Mouse (Mus musculus) midbrain, embryonic 15.5 days (tissue): ENCODE measurements around the gene Sash1. TPM values are rescaled to one million over a fixed set of nuclear protein-coding genes. Genes with fewer than 3 reads are reported as not detected.

ENCODE experiments used
- ATAC-seq: fragments of 200-750 bp; cut with Nextera tagmentation; replicated peaks from 2 replicates; pipeline ENCODE4 v1.8.0; 2017; ENCODE audit warnings: moderate TSS enrichment
- H3K27ac ChIP-seq: fragments of 300-500 bp; sonication (generic); 2 replicates; pipeline ENCODE4 v1.5.1; 2015; ENCODE audit warnings: mild to moderate bottlenecking, inconsistent platforms
- H3K27me3 ChIP-seq: fragments of 300-500 bp; sonication (generic); replicated peaks from 2 replicates; pipeline ENCODE4 v1.6.1; 2015; ENCODE audit warnings: inconsistent platforms
- H3K36me3 ChIP-seq: fragments of 300-500 bp; sonication (generic); replicated peaks from 2 replicates; pipeline ENCODE4 v1.6.1; 2015; ENCODE audit warnings: inconsistent platforms
- H3K4me1 ChIP-seq: fragments of 300-500 bp; sonication (generic); 2 replicates; pipeline ENCODE4 v1.6.1; 2015; ENCODE audit warnings: inconsistent platforms
- H3K4me2 ChIP-seq: fragments of 300-500 bp; sonication (generic); 2 replicates; pipeline ENCODE4 v1.6.1; 2015; ENCODE audit warnings: inconsistent platforms, mild to moderate bottlenecking, moderate library complexity
- H3K4me3 ChIP-seq: fragments of 300-500 bp; sonication (generic); 2 replicates; pipeline ENCODE4 v1.5.1; 2015; ENCODE audit warnings: mild to moderate bottlenecking, inconsistent platforms
- H3K9ac ChIP-seq: fragments of 300-500 bp; sonication (generic); 2 replicates; pipeline ENCODE4 v1.6.1; 2015; ENCODE audit warnings: mild to moderate bottlenecking, inconsistent platforms
- H3K9me3 ChIP-seq: fragments of 300-500 bp; sonication (generic); 2 replicates; pipeline ENCODE4 v1.6.1; 2016; ENCODE audit warnings: inconsistent platforms
- WGBS: fragments of 180-500 bp; shearing (Covaris S2); methylation state at CpG from one replicate; pipeline ENCODE4 v1.1.7; 2015; ENCODE audit warnings: mixed read lengths; 5-methylcytosine and 5-hydroxymethylcytosine counted together
- polyA plus RNA-seq: library from polyadenylated mRNA; unstranded; fragments of >200 nt; fragmentation: Nextera tagmentation; extraction: Ambion mirVana; gene quantifications from 2 replicates; pipeline ENCODE4 v1.2.1, GENCODE M21; 2015

Sash1 gene
- polyA plus RNA-seq, result 3.1 and 3.3 TPM in 2 replicates

DNA sequence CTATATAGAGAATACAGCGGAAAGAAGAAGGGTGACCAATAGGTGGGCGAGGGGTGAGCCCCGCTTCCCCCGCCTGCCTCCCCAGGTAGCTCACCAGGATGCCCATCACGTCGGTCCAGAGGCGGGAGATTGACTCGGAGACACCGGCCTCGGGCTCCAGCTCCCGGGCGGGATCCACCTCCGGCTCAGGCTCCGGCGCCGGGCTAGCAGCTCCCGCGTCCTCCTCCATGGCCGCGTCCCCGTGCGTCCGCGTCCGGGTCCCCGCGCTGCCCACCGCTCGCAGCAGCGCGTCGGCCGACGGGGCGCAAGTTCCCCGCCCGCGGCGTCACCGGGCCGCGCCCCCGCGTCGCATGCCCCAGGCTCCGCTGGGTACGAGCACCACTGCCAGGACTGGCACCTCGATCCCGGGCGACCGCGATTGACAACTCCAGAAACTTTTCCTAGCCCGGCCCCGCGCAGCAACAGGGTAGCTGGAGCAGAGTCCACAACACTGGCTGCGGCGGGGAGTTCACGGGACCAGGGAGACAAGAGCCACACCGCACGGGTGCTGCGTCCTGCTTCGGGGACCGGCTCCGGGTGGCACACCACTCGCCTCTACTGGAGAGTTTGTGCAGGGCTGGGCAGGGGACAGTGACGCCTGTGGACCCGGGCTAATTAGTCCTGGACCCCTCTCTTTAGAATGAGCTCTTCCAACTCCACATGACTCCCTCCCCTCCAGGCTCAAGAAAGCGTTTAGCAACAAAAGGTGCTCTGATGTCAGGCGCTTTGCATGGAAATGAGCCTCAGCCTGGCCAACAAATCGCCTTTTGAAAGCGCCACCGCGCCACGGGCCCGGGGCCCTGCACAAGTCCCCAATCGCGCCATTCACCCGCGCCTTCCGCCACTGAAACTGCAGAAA is at the start of gene Sash1:
TSS of gene Sash1 (minus strand) at position 441 of the 898 bp plus-strand sequence.
- Histone ChIP-seq H3K27ac (peak within 1 kb of the TSS; percentile 86), H3K4me1 (peaks cover 20% of the 10 kb centered on the region), H3K4me2 (peak within 1 kb of the TSS; percentile 97), H3K9me3 (no peaks in the 10 kb centered on the region), H3K4me3 (peak within 1 kb of the TSS; percentile 59), H3K36me3 (no peaks in the 10 kb centered on the region), H3K9ac (peak within 1 kb of the TSS; percentile 41), H3K27me3 (peaks cover 4% of the 10 kb centered on the region; the same call in 1 of the 2 replicates)
- ATAC-seq, result peak; percentile 91
- WGBS, result under 1% methylated on average over 80 of the region's 80 CpGs

DNA sequence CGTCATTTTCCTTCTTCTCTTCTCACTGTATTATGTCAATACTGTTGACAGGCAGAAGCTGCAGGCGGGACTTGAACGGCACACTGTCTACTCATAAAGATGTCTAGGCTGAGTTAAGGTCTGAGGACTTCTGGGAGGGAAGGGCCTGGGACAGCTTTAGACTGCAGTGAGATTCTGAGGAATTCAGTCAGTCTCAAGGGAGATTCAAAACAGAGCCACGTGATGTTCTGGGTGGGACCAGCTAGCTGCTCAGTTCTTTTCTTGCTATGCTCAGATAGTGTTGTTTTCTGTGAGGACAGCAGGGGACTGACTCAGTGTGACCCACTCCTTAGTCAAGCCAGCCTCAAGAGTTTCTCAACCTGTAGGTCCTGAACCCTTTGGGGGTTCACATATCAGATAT is 49.7 kb upstream of the Sash1 start:
- Histone ChIP-seq H3K27ac (no peak overlapping the region), H3K9ac (no peak overlapping the region), H3K4me1 (no peaks in the 10 kb centered on the region), H3K4me3 (no peak overlapping the region), H3K36me3 (no peaks in the 10 kb centered on the region), H3K9me3 (no peaks in the 10 kb centered on the region), H3K27me3 (no peaks in the 10 kb centered on the region), H3K4me2 (no peak overlapping the region)
- no peak; the same call in 1 of the 2 replicates for ATAC-seq
- 73% methylated on average over 4 of the region's 4 CpGs for WGBS

DNA sequence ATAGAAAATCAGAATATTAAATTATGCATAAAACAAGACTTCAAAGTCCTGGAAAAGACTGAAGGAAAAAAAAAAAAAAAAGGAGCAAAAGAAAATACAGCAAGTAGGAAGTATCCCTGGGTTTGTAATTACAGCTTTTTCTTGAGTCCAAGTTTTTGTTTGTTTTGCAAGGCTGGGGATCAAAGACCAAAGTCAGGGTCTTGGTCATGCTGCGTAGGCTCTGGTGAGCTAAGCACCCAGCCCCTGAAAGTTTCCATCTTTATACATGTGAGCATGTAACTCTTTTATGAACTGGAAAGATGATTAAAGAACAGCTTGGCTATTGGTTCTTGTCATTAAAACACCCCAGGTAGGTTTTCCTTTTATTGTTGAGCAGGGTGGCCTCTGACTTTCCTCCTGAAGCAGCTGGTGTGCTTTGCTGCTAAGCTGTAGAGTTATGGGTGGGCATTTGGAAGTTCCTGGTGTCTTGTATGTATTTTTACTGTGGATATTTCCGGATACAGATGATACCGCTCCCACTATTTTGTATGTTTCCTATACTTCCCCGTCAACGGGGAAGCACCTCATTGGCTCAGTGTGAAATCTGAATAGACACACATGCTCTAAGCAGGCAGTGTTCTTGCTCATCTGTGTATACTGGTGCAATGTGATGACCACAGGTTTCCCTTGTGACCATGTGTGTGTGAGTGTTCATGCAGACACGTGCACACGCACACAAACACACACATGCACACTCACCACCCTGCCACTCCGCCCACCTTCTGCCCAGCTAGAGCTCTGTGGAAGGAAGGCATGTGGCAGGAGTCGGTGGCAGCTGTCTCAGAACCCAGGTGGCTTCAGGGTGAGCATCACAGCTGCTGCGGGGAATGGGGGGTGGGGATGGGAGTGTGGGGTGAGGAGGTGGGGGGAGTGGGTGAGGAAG is 47.8 kb upstream of the Sash1 start:
- ATAC-seq, result no peak
- Histone ChIP-seq H3K9me3 (no peaks in the 10 kb centered on the region), H3K4me1 (no peaks in the 10 kb centered on the region; the same call in 1 of the 2 replicates), H3K36me3 (no peaks in the 10 kb centered on the region), H3K9ac (no peak overlapping the region), H3K4me3 (no peak overlapping the region), H3K27ac (no peak overlapping the region), H3K27me3 (no peaks in the 10 kb centered on the region), H3K4me2 (no peak overlapping the region)
- WGBS, result 85% methylated on average over 10 of the region's 10 CpGs

DNA sequence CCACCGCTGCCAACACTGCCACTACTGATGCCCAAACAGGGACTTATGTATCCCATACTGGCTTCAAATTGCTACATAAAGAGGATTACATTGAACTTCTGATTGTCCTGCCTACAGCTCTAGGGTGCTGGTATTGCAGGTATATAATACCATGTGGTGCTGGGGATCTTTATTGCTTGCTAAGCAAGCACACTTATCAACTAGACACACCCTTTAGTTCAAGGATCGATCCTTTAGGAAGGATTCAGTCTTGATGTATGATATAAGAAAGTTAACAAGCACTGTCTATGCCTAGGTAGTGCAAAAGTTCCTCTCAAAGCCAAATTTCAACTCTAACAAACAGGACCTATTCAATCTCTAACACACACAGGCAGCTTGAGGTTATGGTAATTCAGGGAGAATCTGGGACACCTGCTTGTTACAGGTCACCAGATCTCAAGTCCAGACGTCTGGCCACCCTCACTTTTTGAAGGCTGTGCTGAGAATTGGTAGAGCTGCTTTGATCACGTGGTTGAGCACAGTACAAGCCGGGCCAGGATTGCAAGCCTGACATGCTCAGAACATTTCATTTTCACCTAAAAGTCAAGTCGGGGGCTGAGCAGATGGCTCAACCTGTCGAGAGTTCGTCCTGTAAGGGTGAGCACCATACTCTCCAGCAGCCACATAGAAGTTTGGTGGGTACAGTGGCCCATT is 45.8 kb upstream of the Sash1 start:
- no peaks in the 10 kb centered on the region for H3K36me3 ChIP-seq
- no peak overlapping the region for H3K9ac ChIP-seq
- no peak for ATAC-seq
- no peaks in the 10 kb centered on the region for H3K27me3 ChIP-seq
- H3K4me2 ChIP-seq, result no peak overlapping the region
- no peak overlapping the region for H3K27ac ChIP-seq
- WGBS, result 84% methylated on average over 8 of the region's 8 CpGs
- H3K4me3 ChIP-seq, result no peak overlapping the region
- peaks cover 4% of the 10 kb centered on the region; the same call in 1 of the 2 replicates for H3K4me1 ChIP-seq
- no peaks in the 10 kb centered on the region for H3K9me3 ChIP-seq

DNA sequence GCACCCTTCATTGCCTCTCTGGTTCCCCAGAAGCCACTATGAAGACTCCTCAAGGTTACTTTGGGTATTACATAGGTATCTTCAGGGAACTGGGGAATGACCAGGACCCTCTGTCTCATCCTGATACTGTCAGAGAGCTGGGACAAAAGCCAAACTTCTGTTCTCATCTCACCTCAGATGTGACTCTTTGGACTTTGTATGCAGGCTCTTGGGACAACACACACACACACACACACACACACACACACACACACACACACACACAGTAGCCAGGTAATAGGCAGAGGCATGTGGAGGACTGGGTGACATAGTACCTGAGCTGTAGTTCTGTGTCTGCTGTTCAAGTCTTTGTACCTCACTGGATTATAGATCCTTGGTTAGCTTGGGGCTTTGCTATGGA is 44.8 kb upstream of the Sash1 start:
- no peaks in the 10 kb centered on the region for H3K27me3 ChIP-seq
- no peak overlapping the region for H3K27ac ChIP-seq
- no peaks in the 10 kb centered on the region for H3K9me3 ChIP-seq
- ATAC-seq, result no peak
- no peak overlapping the region for H3K9ac ChIP-seq
- peaks cover 4% of the 10 kb centered on the region; the same call in 1 of the 2 replicates for H3K4me1 ChIP-seq
- H3K4me2 ChIP-seq, result no peak overlapping the region
- H3K36me3 ChIP-seq, result no peaks in the 10 kb centered on the region
- no peak overlapping the region for H3K4me3 ChIP-seq

DNA sequence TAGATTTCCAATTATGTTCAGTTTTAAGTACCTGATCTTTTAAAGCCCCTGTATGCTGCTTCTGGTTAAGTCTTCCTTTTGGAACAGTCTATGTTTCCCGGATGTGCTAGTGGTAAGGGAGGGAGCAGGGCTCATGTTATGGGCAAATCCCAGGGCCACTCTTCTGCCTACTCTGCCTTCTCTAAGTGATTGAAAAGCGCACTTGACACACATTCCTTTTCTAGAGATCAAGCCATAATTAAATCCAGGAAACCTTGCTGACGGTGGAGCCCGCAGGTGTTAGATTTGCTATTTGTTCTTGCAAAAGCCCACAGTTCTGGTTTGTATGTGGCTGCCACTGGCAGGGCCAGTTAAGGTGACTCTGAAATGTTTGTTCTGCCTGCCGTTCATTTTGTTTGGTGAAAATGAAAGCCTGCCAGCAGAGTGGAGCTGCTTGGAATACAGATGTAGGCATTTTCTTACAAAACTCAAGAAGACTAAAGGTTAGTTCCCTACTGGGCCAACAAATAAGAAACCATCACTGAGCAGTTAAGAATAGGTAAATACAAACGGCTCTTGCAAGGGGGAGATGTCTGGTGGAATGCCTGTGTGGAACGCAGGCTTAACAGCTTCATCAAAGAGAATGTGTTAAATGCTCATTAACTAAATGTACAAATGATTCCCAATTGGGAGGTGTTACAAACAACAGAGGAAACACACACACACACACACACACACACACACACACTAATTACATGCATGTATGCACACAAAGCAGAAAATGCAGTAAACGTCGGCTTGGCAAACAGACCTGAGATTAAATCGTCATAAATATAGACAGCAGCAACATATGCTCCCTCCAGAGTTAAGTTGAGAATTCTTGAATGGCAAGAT is 43.1 kb upstream of the Sash1 start:
- 41% methylated on average over 10 of the region's 10 CpGs for WGBS
- peak; percentile 68 for ATAC-seq

DNA sequence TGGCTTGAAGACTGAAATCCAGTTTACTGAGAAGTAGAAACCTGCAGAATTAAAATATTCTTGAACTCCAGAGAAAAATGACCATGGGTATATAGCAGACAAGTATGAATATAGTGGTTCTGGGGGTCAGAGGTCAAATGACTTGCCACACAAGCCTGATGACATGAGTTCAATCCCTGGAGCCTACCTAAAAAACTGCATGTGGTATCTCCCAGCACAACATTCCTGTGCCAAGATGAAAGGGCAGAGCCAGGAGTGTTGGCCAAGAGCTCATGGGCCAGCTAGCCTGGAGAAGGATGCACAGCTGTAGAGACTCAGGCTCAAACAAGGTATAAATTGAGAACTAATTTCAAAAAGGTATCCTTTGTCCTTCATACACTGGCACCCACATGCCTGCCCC is 42.4 kb upstream of the Sash1 start:
- H3K4me2 ChIP-seq, result no peak overlapping the region
- ATAC-seq, result no peak
- no peak overlapping the region for H3K9ac ChIP-seq
- H3K4me3 ChIP-seq, result no peak overlapping the region
- H3K9me3 ChIP-seq, result no peaks in the 10 kb centered on the region
- H3K27ac ChIP-seq, result peak overlapping the region; percentile 20; the same call in 1 of the 2 replicates
- H3K27me3 ChIP-seq, result no peaks in the 10 kb centered on the region
- H3K4me1 ChIP-seq, result peaks cover 4% of the 10 kb centered on the region; the same call in 1 of the 2 replicates
- H3K36me3 ChIP-seq, result no peaks in the 10 kb centered on the region

More for the DNA sequence above, 43.1 kb upstream of the Sash1 start:
- no peaks in the 10 kb centered on the region for H3K9me3 ChIP-seq
- no peaks in the 10 kb centered on the region for H3K27me3 ChIP-seq
- H3K4me1 ChIP-seq, result peaks cover 4% of the 10 kb centered on the region; the same call in 1 of the 2 replicates
- no peak overlapping the region for H3K9ac ChIP-seq
- H3K4me2 ChIP-seq, result no peak overlapping the region
- peak overlapping the region; percentile 20; the same call in 1 of the 2 replicates for H3K27ac ChIP-seq
- H3K36me3 ChIP-seq, result no peaks in the 10 kb centered on the region
- no peak overlapping the region for H3K4me3 ChIP-seq

DNA sequence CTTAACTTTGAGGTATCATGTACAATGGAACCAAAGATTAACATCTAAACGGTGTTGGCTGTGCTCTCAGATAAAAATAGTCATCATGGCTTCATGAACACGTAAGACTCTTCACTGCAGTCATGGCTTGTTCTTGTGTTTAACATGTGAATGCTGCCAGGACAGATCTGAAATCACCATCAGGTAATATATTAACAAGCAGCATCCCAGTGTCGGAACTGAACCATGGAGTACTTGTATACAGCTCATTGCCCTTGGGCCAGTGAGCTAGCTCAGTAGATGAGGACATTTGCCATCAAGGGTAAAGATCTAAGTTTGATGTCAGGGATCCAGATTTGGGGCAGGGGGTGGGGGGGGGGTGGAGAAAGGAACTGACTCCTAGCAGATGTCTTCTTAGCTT is 41.0 kb upstream of the Sash1 start:
- no peak overlapping the region for H3K9ac ChIP-seq
- H3K9me3 ChIP-seq, result no peaks in the 10 kb centered on the region
- H3K4me2 ChIP-seq, result no peak overlapping the region
- peaks cover 4% of the 10 kb centered on the region; the same call in 1 of the 2 replicates for H3K4me1 ChIP-seq
- H3K36me3 ChIP-seq, result no peaks in the 10 kb centered on the region
- no peak overlapping the region for H3K4me3 ChIP-seq
- ATAC-seq, result no peak
- WGBS, result 93% methylated on average over 3 of the region's 3 CpGs
- H3K27me3 ChIP-seq, result no peaks in the 10 kb centered on the region
- no peak overlapping the region for H3K27ac ChIP-seq

DNA sequence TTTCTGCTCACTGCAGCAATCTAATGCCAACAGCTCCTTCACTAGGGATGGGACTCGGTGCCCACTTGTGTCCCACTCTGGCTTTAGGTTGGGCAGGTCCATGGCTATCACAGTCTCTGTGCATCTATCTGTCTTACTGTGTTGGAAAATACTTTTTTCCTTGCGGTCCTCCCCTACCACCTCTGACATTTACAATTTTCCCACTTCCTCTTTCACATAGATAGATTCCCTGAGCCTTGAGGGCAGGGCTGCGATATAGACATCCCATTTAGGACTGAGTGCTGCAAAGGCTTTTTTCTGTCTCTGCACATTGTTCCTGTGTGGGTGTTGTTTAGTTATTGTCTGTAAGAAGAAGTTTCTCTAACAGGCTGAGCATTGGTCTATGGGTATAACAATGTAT is 40.4 kb upstream of the Sash1 start:
- Histone ChIP-seq H3K9ac (no peak overlapping the region), H3K36me3 (no peaks in the 10 kb centered on the region), H3K4me3 (no peak overlapping the region), H3K27me3 (no peaks in the 10 kb centered on the region), H3K27ac (no peak overlapping the region), H3K9me3 (no peaks in the 10 kb centered on the region), H3K4me2 (no peak overlapping the region), H3K4me1 (peaks cover 9% of the 10 kb centered on the region)
- 97% methylated on average over 3 of the region's 3 CpGs for WGBS
- no peak for ATAC-seq

DNA sequence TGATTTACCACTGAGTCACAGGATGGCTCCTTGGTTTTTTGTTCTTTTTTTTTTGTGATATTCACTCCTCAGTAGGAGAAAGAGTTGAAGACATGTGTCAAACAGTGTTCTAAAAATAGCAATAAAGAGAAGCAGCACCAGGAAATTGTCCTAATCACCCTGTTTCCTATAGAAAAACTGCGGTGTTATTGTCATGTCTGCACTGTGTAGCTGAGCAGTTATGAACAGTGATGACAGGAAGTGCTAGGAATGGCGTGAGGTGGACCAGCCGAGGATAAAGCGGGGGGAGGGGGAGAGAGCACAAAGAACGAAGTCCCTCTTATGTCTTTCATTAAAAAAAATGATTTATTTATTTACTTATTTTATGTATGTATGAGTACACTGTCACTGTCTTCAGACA is 39.4 kb upstream of the Sash1 start:
- no peak; the same call in 1 of the 2 replicates for ATAC-seq
- H3K9me3 ChIP-seq, result no peaks in the 10 kb centered on the region
- no peak overlapping the region for H3K4me2 ChIP-seq
- H3K27ac ChIP-seq, result no peak overlapping the region
- WGBS, result 77% methylated on average over 5 of the region's 5 CpGs
- H3K36me3 ChIP-seq, result no peaks in the 10 kb centered on the region
- H3K4me1 ChIP-seq, result peaks cover 14% of the 10 kb centered on the region
- H3K9ac ChIP-seq, result no peak overlapping the region
- H3K4me3 ChIP-seq, result no peak overlapping the region
- H3K27me3 ChIP-seq, result no peaks in the 10 kb centered on the region

DNA sequence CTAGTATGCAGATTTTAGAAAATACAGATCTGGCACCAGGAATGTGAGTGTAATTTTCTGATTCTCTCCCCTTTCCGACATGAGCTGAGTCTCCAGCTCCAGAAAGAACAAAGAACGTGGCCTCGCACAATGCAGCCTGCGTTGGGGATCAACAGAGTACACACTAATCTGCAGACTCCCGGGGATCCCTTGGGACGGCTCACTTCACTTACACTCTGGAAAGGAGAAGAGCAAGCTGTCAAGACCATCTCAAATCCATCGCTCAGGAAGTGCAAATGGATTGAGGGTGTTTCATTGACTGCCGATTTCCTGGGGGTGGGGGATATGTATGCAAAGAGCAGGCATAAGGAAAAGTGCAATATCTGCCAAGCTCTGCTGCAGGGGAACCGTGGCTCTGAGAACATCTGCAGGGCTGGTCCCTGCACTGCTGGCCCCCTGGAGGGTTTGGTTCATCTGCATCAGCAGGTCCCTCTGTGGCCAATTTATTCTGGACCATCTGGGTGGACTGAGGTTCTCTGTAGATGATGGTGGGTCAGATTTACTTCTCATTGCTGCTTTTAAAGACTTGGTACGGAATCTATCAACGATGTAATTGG is 35.3 kb upstream of the Sash1 start:
- Histone ChIP-seq H3K27me3 (no peaks in the 10 kb centered on the region), H3K27ac (peak overlapping the region; percentile 31; the same call in 1 of the 2 replicates), H3K4me1 (peaks cover 10% of the 10 kb centered on the region), H3K9ac (no peak overlapping the region), H3K36me3 (no peaks in the 10 kb centered on the region), H3K4me2 (no peak overlapping the region), H3K9me3 (no peaks in the 10 kb centered on the region), H3K4me3 (no peak overlapping the region)
- ATAC-seq, result peak; percentile 60; the same call in 1 of the 2 replicates
- WGBS, result 27% methylated on average over 11 of the region's 11 CpGs
